Mouse (Mus musculus) heart, postnatal 0 days (tissue): ENCODE data around the gene Ints6l.

Experiments used
- CTCF ChIP-seq: IDR thresholded peaks from 2 replicates; pipeline ENCODE4 v1.5.1; 2016; ENCODE audit warnings: antibody characterized with exemption, control low read depth, low read depth
- EP300 ChIP-seq: IDR thresholded peaks from 2 replicates; pipeline ENCODE4 v1.6.1; 2016; ENCODE audit warnings: antibody characterized with exemption, low read depth

- TF ChIP-seq EP300 (no peak), CTCF (no peak)
Measured at GRCm38 (mm10) chrX:56416277-56416676, 38.4 kb upstream of the Ints6l start.
